Mouse (Mus musculus): ENCODE results near the gene Lpo.

- no peak for TF ChIP-seq HCFC1 (IDR thresholded peaks at IDR 0.05; ENCODE audit: borderline replicate concordance, insufficient read depth, low read length)
- TF ChIP-seq MAFK (IDR thresholded peaks at IDR 0.05; ENCODE audit: insufficient read depth, low read depth, low read length) = no peak
- no peak for TF ChIP-seq CHD2 (IDR thresholded peaks at IDR 0.05; ENCODE audit: low read depth, low read length)
Observed at GRCm38 (mm10) chr11:87758957-87759608, 69.0 kb downstream of the Lpo start.
